Mouse (Mus musculus) adrenal gland, postnatal 14 days (tissue): Measurements from ENCODE around the gene Arhgef19. TPM values are rescaled to one million over a fixed set of nuclear protein-coding genes. Genes with fewer than 3 reads are reported as not detected.
A peak's percentile ranks its signal among the peaks of the same experiment; 100 is the strongest.

ENCODE experiments used
- DNase-seq: peaks from one replicate; pipeline ENCODE4 v3.0.0; 2021; ENCODE audit warnings: mixed read lengths
- total RNA-seq: library from RNA; stranded (reverse); gene quantifications from 2 replicates; pipeline ENCODE4 v1.2.3, GENCODE M21; 2021

Gene Arhgef19
- total RNA-seq, 1 experiment from 2014 or later = 35.9 TPM

- DNase-seq = no peak
Measured at GRCm38 (mm10) chr4:141236856-141237255, 2.4 kb upstream of the Arhgef19 start.

- no peak for DNase-seq
Measured at GRCm38 (mm10) chr4:141238492-141239387, 559 bp upstream of the Arhgef19 start.

GRCm38 (mm10) chr4:141240617-141241016, 1.3 kb downstream of the Arhgef19 start:
- peak; percentile 89 for DNase-seq

GRCm38 (mm10) chr4:141241861-141242260, 2.6 kb downstream of the Arhgef19 start:
- DNase-seq = no peak

- DNase-seq = peak; percentile 68
Measured at GRCm38 (mm10) chr4:141242651-141243241, 3.4 kb downstream of the Arhgef19 start.

- no peak for DNase-seq
Measured at GRCm38 (mm10) chr4:141243636-141244035, 4.3 kb downstream of the Arhgef19 start.

- no peak for DNase-seq
Measured at GRCm38 (mm10) chr4:141244401-141244800, 5.1 kb downstream of the Arhgef19 start.

- DNase-seq = peak; percentile 85
Measured at GRCm38 (mm10) chr4:141244931-141245425, 5.7 kb downstream of the Arhgef19 start.

GRCm38 (mm10) chr4:141246089-141246997, 7.0 kb downstream of the Arhgef19 start:
- peak; percentile 67 for DNase-seq

GRCm38 (mm10) chr4:141246998-141247350, 7.7 kb downstream of the Arhgef19 start:
- peak; percentile 61 for DNase-seq

- DNase-seq = peak; percentile 77
Measured at GRCm38 (mm10) chr4:141247776-141248613, 8.7 kb downstream of the Arhgef19 start.

GRCm38 (mm10) chr4:141248614-141248978, 9.3 kb downstream of the Arhgef19 start:
- DNase-seq = no peak

- DNase-seq = no peak
Measured at GRCm38 (mm10) chr4:141249383-141249782, 10.1 kb downstream of the Arhgef19 start.

- DNase-seq = no peak
Measured at GRCm38 (mm10) chr4:141251071-141251470, 11.8 kb downstream of the Arhgef19 start.

GRCm38 (mm10) chr4:141252641-141253040, 13.3 kb downstream of the Arhgef19 start:
- no peak for DNase-seq

- peak; percentile 27 for DNase-seq
Measured at GRCm38 (mm10) chr4:141254234-141254633, 14.9 kb downstream of the Arhgef19 start.

GRCm38 (mm10) chr4:141257440-141257839, 18.1 kb downstream of the Arhgef19 start:
- DNase-seq = no peak

GRCm38 (mm10) chr4:141259413-141259812, 20.1 kb downstream of the Arhgef19 start:
- no peak for DNase-seq

- DNase-seq = peak; percentile 81
Measured at GRCm38 (mm10) chr4:141260007-141260723, 20.9 kb downstream of the Arhgef19 start.

GRCm38 (mm10) chr4:141262906-141263637, 23.8 kb downstream of the Arhgef19 start:
- DNase-seq = peak; percentile 63
